Mouse (Mus musculus): ENCODE measurements around the gene Gm21985. TPM values are rescaled to one million over a fixed set of nuclear protein-coding genes. Genes with fewer than 3 reads are reported as not detected.
"Not testable (repeated sequence)": the region's sequence is repeated elsewhere in the genome, so short reads cannot be mapped to it uniquely, and the experiment has no call there.

Gm21985 gene
- polyA plus RNA-seq, 1 experiment from 2014 or later, result not detected

GRCm38 (mm10) chr2:112430403-112430802, 164.3 kb downstream of the Gm21985 start:
- DNase-seq (no peak), ATAC-seq (ENCODE audit: insufficient read depth) (no peak)
- no peak overlapping the region for H3K4me3 ChIP-seq (ENCODE audit: low read depth, low read length)
- H3K4me1 ChIP-seq (ENCODE audit: insufficient read depth), result no peaks in the 10 kb centered on the region
- H3K9me3 ChIP-seq (ENCODE audit: low read depth, low read length), result no peaks in the 10 kb centered on the region
- H3K9ac ChIP-seq, result no peak overlapping the region
- no peak overlapping the region for H3K4me2 ChIP-seq
- 30% methylated on average over 5 of the region's 5 CpGs for WGBS
- no peak for TF ChIP-seq CTCF (IDR thresholded peaks at IDR 0.05; ENCODE audit: low read depth)
- no peak overlapping the region for H3K27ac ChIP-seq (ENCODE audit: low read depth)
- H3K36me3 ChIP-seq (ENCODE audit: insufficient read depth), result no peaks in the 10 kb centered on the region
- H3K27me3 ChIP-seq (ENCODE audit: insufficient read depth, low read length), result no peaks in the 10 kb centered on the region

GRCm38 (mm10) chr2:112432523-112432922, 166.4 kb downstream of the Gm21985 start:
- H3K9ac ChIP-seq, result no peak overlapping the region
- no peaks in the 10 kb centered on the region for H3K9me3 ChIP-seq (ENCODE audit: low read depth, low read length)
- H3K27me3 ChIP-seq (ENCODE audit: insufficient read depth, low read length), result no peaks in the 10 kb centered on the region
- WGBS, result 86% methylated on average over 2 of the region's 2 CpGs
- no peak overlapping the region for H3K27ac ChIP-seq (ENCODE audit: low read depth)
- no peak for ATAC-seq (ENCODE audit: insufficient read depth)
- no peaks in the 10 kb centered on the region for H3K4me1 ChIP-seq (ENCODE audit: insufficient read depth)
- no peak for DNase-seq
- H3K36me3 ChIP-seq (ENCODE audit: insufficient read depth), result no peaks in the 10 kb centered on the region
- no peak overlapping the region for H3K4me3 ChIP-seq (ENCODE audit: low read depth, low read length)
- no peak for TF ChIP-seq CTCF (IDR thresholded peaks at IDR 0.05; ENCODE audit: low read depth)
- no peak overlapping the region for H3K4me2 ChIP-seq

GRCm38 (mm10) chr2:112433359-112433758, 167.2 kb downstream of the Gm21985 start:
- 45% methylated on average over 2 of the region's 2 CpGs for WGBS
- DNase-seq (no peak), ATAC-seq (ENCODE audit: insufficient read depth) (no peak)
- Histone ChIP-seq H3K27me3 (ENCODE audit: insufficient read depth, low read length) (no peaks in the 10 kb centered on the region), H3K4me3 (ENCODE audit: low read depth, low read length) (no peak overlapping the region), H3K9ac (no peak overlapping the region), H3K4me1 (ENCODE audit: insufficient read depth) (no peaks in the 10 kb centered on the region), H3K9me3 (ENCODE audit: low read depth, low read length) (no peaks in the 10 kb centered on the region), H3K27ac (ENCODE audit: low read depth) (no peak overlapping the region), H3K4me2 (no peak overlapping the region), H3K36me3 (ENCODE audit: insufficient read depth) (no peaks in the 10 kb centered on the region)
- TF ChIP-seq CTCF (IDR thresholded peaks at IDR 0.05; ENCODE audit: low read depth), result no peak

GRCm38 (mm10) chr2:112436292-112436691, 170.2 kb downstream of the Gm21985 start:
- H3K9ac ChIP-seq, result no peak overlapping the region
- H3K4me1 ChIP-seq (ENCODE audit: insufficient read depth), result no peaks in the 10 kb centered on the region
- no peak overlapping the region for H3K4me2 ChIP-seq
- no peak for ATAC-seq (ENCODE audit: insufficient read depth)
- H3K27ac ChIP-seq (ENCODE audit: low read depth), result no peak overlapping the region
- no peaks in the 10 kb centered on the region for H3K9me3 ChIP-seq (ENCODE audit: low read depth, low read length)
- no peak for DNase-seq
- no peak overlapping the region for H3K4me3 ChIP-seq (ENCODE audit: low read depth, low read length)
- WGBS, result 77% methylated on average over 4 of the region's 4 CpGs
- no peaks in the 10 kb centered on the region for H3K36me3 ChIP-seq (ENCODE audit: insufficient read depth)
- no peaks in the 10 kb centered on the region for H3K27me3 ChIP-seq (ENCODE audit: insufficient read depth, low read length)
- TF ChIP-seq CTCF (IDR thresholded peaks at IDR 0.05; ENCODE audit: low read depth), result no peak

- 84% methylated on average over 2 of the region's 2 CpGs for WGBS
- no peak overlapping the region for H3K4me2 ChIP-seq
These were observed 171.5 kb downstream of the Gm21985 start for GRCm38 (mm10) chr2:112437589-112437988.

GRCm38 (mm10) chr2:112443491-112443890, 177.4 kb downstream of the Gm21985 start:
- no peaks in the 10 kb centered on the region for H3K27me3 ChIP-seq (ENCODE audit: insufficient read depth, low read length)
- no peak overlapping the region for H3K9ac ChIP-seq
- no peak overlapping the region for H3K4me2 ChIP-seq
- 52% methylated on average over 2 of the region's 2 CpGs for WGBS
- H3K27ac ChIP-seq (ENCODE audit: low read depth), result no peak overlapping the region
- DNase-seq (no peak), ATAC-seq (ENCODE audit: insufficient read depth) (no peak)
- no peaks in the 10 kb centered on the region for H3K4me1 ChIP-seq (ENCODE audit: insufficient read depth)
- no peak for TF ChIP-seq CTCF (IDR thresholded peaks at IDR 0.05; ENCODE audit: low read depth)
- no peaks in the 10 kb centered on the region for H3K9me3 ChIP-seq (ENCODE audit: low read depth, low read length)
- no peak overlapping the region for H3K4me3 ChIP-seq (ENCODE audit: low read depth, low read length)
- H3K36me3 ChIP-seq (ENCODE audit: insufficient read depth), result no peaks in the 10 kb centered on the region

More at GRCm38 (mm10) chr2:112437589-112437988, 171.5 kb downstream of the Gm21985 start:
- Histone ChIP-seq H3K4me3 (ENCODE audit: low read depth, low read length) (no peak overlapping the region), H3K27me3 (ENCODE audit: insufficient read depth, low read length) (no peaks in the 10 kb centered on the region), H3K36me3 (ENCODE audit: insufficient read depth) (no peaks in the 10 kb centered on the region), H3K27ac (ENCODE audit: low read depth) (no peak overlapping the region), H3K9me3 (ENCODE audit: low read depth, low read length) (no peaks in the 10 kb centered on the region), H3K9ac (no peak overlapping the region), H3K4me1 (ENCODE audit: insufficient read depth) (no peaks in the 10 kb centered on the region)
- TF ChIP-seq CTCF (IDR thresholded peaks at IDR 0.05; ENCODE audit: low read depth), result no peak
- no peak for DNase-seq
- no peak for ATAC-seq (ENCODE audit: insufficient read depth)

- Histone ChIP-seq H3K4me3 (ENCODE audit: low read depth, low read length) (no peak overlapping the region), H3K9ac (no peak overlapping the region), H3K4me2 (no peak overlapping the region), H3K36me3 (ENCODE audit: insufficient read depth) (no peaks in the 10 kb centered on the region), H3K27me3 (ENCODE audit: insufficient read depth, low read length) (no peaks in the 10 kb centered on the region), H3K9me3 (ENCODE audit: low read depth, low read length) (no peaks in the 10 kb centered on the region), H3K4me1 (ENCODE audit: insufficient read depth) (no peaks in the 10 kb centered on the region), H3K27ac (ENCODE audit: low read depth) (no peak overlapping the region)
- no peak for TF ChIP-seq CTCF (IDR thresholded peaks at IDR 0.05; ENCODE audit: low read depth)
- DNase-seq (no peak), ATAC-seq (ENCODE audit: insufficient read depth) (no peak)
These were observed 179.4 kb downstream of the Gm21985 start for GRCm38 (mm10) chr2:112445511-112445910.

- not testable (repeated sequence) for H3K27ac ChIP-seq (ENCODE audit: low read depth); H3K9me3 ChIP-seq (ENCODE audit: low read depth, low read length); ATAC-seq (ENCODE audit: insufficient read depth); H3K4me2 ChIP-seq; DNase-seq; H3K9ac ChIP-seq; H3K4me3 ChIP-seq (ENCODE audit: low read depth, low read length); H3K36me3 ChIP-seq (ENCODE audit: insufficient read depth); H3K27me3 ChIP-seq (ENCODE audit: insufficient read depth, low read length); H3K4me1 ChIP-seq (ENCODE audit: insufficient read depth)
- 63% methylated on average over 4 of the region's 4 CpGs for WGBS
These were observed 181.9 kb downstream of the Gm21985 start for GRCm38 (mm10) chr2:112448046-112448445.
